Mouse (Mus musculus) cortical plate, adult 2 months (tissue): Measurements from ENCODE around the gene Rtn4rl2.
A peak's percentile ranks its signal among the peaks of the same experiment; 100 is the strongest.

ENCODE experiments used
- CTCF ChIP-seq: fragments of 200-500 bp; IDR thresholded peaks from 2 replicates; pipeline ENCODE4 v1.5.1; 2011; ENCODE audit warnings: mild to moderate bottlenecking, control low read depth, low read length; ENCODE audit not compliant: insufficient read depth; ENCODE audit errors: extremely low read depth
- POLR2A ChIP-seq: fragments of 200-500 bp; IDR thresholded peaks from 2 replicates; pipeline ENCODE4 v1.6.1; 2011; ENCODE audit warnings: mild to moderate bottlenecking, low read length, control low read depth; ENCODE audit not compliant: insufficient read depth; ENCODE audit errors: extremely low read depth

GRCm38 (mm10) chr2:84831666-84832391 is 54.7 kb downstream of the Rtn4rl2 start:
- no peak for TF ChIP-seq POLR2A
- peak; percentile 94 for TF ChIP-seq CTCF
